Mouse (Mus musculus) cerebellum, adult 9-10 months (tissue): ENCODE results near the gene Ap1m2.
A peak's percentile ranks its signal among the peaks of the same experiment; 100 is the strongest.
"Not testable (repeated sequence)": the region's sequence is repeated elsewhere in the genome, so short reads cannot be mapped to it uniquely, and the experiment has no call there.

Experiments used
- DNase-seq: peaks from one replicate; pipeline ENCODE4 v3.0.0; 2022

Gene Ap1m2

DNA sequence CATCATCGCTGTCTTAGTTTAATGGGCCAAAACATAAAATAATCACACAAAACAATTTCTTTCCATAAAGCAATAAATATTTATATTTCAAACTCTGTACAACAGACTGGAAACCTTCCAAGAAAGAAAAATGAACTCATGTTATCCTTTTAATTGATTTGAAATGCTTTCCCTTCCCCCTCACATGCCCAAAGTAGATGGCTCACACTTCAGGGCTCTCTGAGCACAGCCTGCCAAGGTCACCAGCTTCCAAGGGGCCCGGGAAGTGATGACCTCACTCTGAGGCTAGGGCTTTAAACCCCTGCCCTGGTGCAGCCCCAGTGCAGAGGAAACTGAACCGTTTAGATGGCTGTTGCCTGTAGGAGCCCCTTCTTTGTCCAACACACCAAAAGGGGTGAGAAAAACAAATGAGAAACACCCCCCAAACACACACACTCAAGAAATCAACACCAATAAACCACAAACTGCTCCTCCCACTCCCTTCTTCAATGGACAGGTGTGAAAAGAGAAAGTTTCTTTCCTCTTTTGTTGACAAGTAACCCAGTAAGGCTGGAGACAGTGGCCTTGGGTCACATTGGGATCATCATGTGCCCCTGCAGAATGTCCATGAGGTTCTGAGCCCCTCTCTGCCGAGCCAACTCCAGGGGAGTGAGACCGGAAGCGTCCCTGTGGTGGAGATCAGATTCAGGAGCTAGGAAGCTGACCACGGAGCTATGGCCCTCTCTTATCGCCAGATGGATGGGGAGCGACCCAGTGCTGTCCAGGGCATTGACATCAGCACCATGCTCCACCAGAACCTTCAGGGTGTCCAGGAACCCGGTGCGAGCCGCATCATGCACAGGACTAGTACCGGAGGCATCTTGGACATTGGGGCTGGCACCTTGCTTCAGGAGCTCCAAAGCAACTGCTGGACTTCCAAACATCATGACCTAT is 23.5 kb downstream of the Ap1m2 start:
- DNase-seq = peak; percentile 62

DNA sequence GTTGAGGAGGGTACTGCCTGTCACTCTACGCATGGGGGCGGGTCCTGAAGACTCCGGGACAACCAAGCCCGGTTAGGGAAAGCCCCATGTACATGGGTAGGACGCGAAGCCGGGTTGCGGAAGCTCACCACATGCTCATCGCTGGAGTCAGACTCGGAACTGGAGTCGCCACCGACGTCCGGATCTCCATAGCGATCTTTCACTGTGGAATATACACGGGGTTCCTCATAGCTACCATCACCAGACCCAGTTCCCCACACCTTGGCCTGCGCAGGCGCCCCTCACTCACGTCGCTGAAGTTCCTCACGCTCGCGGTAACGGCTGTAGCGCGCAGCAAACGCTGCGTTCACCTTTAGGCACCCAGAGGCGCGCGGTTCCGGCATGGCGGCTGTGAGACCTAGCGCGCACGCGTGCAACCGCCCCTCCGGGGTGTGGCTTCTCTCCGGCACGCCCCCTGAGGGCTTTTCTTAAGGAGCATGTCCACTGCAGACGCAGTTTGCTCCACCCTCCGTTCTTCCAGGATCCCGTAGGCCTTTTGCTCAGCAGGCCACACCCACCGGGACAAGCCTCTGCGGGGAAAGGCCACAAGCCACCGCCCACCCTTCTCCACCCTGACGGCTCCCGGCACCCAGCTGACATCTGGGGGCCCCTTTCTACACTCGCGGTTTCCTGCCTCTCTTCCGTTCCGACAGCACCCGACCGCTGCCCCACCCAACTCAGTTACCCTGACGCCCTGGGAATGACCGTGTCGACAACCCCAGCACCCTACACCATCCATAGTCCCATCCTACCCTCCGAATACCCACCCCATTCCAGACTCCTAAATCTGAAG is 24.4 kb downstream of the Ap1m2 start, which contains the start of gene Kri1:
Kri1 (minus strand) TSS at position 399 of the 832 bp plus-strand sequence.
- peak; percentile 98 for DNase-seq

DNA sequence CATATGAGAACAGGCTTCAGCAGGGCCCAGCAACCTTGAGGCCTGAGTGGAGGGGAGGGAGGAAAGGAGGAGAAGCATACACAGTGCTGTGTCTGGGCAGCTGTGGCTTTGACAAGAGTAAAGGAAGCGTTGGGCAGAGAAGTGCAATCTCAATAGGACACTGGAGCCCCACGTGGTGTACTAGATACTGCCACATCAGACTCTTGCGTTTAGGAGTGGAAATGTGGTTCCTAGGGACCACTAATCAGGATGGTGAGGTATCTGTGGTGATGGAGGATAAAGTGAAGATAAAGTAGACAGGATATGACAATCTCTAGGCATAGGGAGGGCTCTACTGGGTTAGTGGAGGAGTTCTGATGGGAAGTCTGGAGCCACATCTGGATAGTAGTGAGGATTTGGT is 25.4 kb downstream of the Ap1m2 start:
- DNase-seq = no peak

DNA sequence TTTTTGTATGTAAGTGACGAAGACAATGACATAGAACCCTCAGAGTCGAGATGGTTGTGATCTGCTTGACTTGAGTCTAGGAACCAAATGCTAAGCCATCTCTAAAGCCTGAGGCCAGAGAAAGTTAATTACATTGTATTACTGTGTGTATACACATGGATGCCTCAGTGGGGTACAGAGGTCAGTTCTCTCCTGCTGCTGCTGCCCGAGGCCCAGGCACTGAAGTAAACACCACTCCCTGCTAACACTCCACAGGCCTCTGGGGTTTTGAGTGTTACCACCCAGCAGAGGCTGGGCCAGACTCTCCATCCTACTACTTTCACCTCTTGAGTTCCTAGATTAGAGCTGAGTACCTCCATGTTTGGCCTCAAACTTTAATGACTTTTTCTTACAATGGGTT is 28.1 kb downstream of the Ap1m2 start:
- no peak for DNase-seq

DNA sequence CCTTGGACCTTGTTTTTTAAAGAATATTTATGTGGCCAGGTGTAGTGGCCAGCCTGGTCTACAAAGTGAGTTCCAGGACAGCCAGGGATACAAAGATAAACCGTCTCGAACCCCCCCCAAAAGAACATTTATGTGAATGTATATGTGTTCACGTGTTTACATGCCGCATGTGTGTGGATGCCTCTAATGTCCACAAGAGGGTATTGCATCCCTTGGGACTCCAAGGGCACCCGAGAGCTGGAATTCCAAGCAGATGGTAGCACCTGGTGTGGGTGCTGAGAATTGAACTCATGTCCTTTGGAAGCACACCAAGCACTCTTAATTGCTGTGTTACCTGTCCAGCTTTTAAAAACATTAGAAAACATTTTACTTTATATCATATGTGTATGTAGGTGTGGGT is 28.5 kb downstream of the Ap1m2 start:
- no peak for DNase-seq

DNA sequence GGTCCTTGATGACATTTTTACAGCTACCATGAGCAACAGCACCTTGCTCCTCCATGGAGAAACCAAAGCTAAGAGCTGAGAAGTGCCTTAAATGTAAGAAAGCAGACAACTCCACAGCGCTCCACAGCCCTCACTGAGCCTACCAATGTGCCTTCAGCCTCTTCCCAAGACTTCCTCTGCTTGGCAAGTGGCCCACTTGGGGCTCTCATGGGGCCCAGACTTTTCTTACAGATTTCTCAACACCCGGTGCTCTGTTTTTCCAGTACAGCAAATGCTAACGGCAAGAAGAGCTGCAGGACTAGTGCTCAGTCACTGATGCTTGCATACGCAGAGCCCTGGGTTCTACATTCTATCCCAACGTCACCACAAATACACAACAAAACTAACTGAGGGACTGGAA is 34.4 kb downstream of the Ap1m2 start:
- no peak for DNase-seq

DNA sequence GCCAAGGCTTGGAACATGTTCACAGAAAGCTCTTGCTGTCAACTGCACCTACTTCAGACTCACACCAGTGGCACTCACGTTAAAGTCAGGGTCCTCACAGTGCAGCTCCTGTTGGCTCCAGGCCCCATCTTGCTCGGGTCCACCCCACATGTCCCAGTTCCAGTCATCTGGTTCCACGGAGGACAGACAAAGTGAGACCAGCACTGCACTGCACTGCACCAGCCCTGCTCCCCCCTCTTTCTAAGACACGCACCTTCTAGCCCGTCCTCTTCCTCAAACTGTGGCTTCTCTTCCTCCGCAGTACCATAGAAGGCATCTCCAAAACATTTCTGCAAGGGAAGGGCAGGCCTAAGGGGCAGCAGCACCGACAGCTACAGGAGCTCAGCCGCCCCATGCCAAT is 35.8 kb downstream of the Ap1m2 start:
- DNase-seq = no peak

DNA sequence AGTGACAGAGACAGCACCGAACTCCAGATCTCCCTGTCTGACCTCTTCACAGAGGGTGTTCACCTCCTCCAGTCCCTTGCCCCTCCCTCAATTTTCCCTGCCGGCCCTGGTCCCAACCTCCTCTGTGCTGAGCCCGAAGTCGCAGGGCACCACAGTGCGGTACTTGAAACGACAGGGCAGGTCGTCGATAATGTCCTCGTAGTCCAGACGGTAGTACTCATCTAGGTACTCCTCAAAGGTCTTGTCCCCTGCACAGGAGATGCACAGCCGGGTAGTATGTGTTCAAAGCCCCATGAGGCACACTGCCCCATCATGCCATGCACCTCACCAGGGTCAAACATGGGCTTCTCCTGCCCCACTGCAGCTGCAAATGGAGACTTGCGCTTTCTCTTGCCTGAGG is 36.4 kb downstream of the Ap1m2 start:
- no peak for DNase-seq

DNA sequence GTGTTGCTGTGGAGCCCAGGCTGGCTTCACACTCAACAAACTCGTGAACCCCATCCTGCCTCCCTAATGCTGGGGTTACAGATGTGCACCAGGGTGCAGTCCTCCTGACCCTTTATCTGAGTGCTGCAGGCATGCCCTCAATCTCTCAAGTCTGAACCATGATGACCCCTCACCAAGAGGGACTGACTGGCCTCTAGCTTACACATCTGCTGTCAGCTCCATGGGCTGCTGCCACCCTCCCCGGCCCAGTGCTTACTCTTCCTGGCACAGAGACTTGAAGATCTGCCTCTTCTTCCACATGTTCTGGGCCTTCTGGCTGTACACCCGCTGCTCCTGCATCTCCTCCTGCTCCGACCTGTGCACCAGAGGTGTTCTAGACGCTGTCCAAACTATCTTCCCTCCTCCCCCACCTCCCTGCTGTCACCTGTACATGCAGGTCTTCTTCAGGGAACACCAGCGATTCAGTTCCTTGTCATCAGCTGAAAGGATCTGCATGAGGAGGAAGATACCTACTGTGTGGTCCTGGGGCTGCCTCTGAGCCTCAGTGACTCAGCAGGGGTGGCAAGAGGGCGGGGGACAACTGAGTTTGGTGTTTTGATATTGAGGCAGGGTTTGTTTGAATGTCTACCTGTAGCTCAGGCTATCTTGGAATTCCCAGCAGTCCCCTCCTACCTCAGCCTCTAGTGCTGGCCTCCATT is 37.0 kb downstream of the Ap1m2 start:
- no peak for DNase-seq

DNA sequence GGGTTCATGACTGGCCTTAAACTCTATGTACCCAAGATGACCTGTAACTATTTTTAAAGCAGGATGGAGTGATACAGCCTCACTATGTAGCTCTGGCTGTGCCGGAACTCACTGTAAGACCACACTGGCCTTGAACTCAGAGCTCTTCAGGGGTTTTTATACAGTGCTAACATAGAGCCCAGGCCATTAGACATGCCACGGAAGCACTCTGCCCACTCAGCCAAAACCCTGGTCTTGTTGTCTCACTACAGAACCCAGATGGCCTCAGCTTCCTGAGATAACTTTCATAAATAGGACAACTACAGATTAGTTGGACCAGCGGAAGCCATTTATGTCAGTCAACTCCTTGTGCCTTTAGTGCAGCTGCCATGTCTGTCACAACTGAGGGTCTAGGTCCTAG is 37.8 kb downstream of the Ap1m2 start:
- DNase-seq = no peak

DNA sequence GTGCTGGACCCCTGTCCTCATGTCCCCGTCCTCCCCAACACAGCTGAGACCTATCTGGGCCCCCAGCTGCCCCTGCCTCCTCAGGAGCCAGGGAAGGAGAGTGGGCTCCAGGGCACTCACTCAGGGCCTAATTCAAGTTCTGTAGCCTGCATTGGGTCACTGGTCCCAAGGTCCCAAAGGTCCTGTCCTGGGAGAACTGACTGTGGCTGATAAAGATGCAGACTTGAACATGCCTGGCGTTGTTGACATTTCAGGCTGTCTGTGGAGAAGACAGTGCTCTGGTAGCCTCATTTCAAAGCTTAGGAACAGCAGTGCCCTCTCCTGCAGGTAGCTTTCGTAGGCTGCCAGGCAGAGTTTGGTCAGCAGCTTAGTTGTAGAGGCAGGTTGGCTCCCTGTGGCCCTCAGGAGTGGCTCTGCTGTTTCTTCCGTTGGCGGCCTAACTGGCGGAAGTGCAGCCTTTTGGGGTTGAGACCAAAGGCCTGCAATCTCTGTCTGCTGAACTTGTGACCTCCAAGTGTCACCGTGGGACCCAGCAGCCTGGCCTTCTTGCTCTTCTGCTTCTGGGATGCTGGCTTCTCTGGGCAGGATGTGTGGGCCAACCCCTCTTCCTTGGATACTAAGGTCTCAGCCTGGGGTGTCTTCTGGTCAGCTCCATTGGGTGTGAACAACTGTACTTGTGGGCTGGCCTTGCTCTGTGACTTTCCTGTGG is 38.5 kb downstream of the Ap1m2 start:
- DNase-seq = no peak

DNA sequence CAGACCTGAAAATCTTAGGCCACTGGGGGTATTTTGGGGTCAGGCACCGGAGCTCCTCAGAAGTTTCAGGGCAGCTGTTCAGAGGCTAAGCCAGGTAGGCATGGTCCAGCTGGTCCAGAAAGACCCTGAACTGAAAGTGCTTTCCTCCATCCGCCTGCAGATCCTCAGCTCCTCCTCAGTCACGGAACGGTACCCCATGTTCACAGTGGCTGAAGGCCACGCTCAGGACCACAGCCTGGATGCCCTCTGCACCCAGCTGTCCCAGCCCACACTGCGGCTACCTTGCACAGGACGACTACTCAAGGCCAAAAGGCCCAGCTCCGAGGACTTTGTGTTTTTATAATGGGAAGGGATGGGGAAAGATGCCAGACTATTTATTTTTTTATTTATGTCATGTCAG is 39.0 kb downstream of the Ap1m2 start:
- DNase-seq = no peak

DNA sequence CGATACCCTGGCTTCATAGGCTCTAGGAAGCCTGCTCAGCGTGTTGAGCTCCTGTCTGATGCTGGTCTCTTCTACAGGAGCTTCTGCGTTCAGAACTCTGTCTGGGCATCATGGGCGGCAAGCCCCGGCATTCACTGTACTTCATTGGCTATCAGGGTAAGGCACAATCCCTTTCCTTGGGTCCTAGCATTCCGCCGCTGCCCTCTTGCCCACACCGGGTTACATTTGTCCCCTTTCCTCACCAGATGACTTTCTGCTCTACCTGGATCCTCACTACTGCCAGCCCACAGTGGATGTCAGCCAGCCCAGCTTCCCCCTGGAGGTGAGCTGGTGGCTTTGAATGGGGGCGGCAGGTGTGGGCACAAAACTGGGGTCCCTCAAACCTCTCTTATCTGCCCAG is 39.7 kb downstream of the Ap1m2 start:
- DNase-seq = no peak

DNA sequence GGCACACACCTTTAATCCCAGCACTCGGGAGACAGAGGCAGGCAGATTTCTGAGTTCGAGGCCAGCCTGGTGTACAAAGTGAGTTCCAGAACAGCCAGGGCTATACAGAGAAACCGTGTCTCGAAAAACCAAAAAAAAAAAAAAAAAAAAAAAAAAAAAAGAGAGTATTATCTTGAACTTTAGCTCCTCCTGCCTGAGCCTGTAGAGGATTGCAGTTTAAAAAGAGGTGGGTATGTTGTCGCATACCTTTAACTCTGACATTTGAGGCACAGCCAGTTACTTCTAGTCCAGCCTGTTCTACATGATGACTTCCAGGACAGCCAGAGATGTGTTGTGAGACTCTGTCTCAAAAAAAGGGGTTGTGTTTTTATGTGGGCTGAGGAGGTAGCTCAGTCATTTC is 42.5 kb downstream of the Ap1m2 start:
- not testable (repeated sequence) for DNase-seq

DNA sequence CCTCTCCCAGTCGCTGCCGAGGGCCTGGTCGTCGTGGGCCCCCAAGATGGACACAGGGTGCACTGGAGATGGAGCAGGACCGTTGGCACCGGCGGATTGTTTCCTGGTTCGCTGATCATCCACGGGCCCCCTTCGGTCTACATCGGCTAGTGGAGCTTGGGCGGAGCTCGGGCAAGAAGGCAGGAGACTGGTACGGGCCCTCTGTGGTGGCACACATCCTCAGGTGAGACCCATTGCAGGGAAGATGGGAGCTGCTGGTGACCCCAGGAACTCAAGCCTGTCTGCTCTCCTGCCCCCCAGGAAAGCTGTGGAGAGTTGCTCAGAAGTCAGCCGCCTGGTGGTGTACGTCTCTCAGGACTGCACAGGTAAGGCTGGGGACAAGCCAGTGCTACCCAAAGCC is 43.8 kb downstream of the Ap1m2 start:
- no peak for DNase-seq

DNA sequence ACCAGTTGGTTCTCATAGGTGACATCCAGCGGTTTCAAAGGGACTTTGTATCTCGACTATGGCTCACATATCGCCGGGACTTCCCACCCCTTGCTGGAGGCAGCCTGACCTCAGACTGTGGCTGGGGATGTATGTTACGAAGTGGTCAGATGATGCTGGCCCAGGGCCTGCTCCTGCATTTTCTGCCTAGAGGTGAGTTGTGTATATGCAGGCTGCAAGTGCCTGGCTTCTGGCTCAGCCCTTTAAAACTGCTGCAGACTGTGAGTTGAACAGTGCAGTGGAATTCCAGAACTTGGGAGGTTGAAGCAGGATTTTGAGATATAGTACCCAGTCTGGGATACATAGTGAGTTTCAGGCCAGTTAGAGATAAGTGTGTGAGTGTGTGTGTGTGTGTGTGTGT is 45.2 kb downstream of the Ap1m2 start:
- no peak for DNase-seq

DNA sequence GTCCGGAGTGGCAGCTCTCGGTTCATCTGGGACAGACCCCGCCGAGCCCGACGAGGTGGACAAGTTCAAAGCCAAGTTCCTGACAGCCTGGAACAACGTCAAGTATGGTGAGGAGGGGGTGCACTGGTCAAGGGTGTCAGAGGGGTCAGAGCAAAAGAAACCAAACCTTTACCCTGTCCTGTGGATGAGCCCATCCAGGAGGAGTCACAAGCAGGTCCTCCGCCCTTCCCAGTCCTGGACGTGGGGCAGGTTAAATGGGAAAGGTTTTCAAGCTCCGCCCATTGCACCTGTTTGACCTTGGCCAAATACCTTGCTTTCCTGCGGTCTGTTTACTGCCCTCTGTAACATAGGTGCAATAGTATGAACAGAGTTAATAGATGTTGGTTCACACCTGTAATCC is 46.5 kb downstream of the Ap1m2 start:
- peak; percentile 73 for DNase-seq

DNA sequence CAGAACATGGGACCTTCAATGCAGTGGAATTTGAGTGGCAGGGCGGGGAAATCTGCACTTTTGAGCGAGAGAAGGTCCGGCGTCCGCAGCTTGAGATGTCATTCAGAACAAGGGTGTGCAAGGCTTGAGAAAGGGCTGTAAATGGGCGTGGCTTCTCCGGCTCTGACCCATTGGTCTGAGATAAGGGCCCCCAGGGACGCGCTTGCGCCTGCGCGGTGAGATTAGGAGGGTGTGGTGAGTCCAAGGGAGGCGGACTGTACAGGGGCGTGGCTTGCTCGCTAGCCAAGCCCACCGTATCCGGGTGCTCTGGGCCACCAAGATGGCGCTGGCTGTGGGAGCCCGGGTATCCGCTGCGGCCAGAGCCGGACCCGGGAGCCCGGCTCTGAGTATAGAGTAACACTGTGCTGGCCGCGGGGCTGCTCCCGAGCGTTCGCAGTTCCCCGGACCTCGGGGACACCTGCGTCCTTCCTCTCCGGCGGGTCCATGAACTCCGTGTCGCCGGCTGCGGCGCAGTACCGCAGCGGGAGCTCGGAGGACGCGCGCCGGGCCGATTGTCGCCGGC is 47.1 kb downstream of the Ap1m2 start, which contains the start of gene Atg4d:
Atg4d (plus strand) TSS at position 294 of the 562 bp plus-strand sequence.
- DNase-seq = peak; percentile 99

DNA sequence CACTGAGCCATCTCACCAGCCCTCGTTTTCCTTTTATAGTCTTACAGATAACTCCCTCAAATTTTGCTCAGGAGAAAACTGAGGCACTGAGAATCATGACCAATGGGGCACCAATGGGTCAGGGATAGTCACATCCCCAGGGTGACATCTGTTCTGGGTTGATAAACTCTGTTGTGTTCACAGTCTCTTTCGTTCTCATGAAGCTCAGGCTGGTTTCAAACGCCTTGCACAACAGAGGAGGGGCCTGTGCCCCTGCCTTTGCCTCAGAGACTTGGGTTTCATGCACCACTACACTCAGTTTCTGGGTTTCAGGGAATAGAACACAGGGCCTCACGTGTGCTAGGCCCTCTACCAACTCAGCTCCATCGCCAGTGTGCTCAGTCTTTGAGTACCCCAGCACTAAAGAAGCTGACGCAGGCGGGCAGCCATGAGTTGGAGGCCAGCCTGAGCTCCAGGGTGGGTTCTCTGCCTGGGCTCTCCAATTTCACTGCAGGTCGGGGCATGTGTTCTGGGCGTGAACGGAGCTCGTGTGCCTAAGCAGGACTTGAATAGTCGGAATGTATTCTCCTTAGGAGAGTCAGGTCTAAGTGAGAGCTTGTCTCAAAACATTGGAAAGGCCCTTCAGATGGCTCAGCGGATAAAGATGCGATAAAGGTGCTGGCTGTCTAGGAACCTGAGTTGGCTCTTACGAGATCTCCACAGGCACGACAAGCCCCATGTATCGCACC is 47.7 kb downstream of the Ap1m2 start:
- DNase-seq = no peak

DNA sequence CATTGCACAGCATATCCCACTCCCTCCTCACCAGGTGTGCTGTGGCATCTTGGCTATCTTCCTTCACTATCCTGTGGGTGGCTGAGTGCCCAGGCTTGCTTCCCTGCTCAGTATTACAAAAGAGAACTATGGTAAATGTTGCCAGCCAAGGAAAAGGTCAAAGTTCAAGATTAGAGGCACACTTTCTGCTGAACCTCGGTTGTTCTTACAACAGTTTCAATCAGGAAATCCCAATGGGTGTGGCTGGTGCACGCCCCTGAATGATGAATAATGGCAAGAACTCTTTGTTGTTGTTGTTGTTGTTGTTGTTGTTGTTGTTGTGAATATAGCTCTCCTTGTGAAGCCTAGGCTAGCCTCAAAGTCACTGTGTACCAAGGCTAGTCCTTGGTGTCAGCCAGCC is 50.3 kb downstream of the Ap1m2 start:
- DNase-seq = no peak

DNA sequence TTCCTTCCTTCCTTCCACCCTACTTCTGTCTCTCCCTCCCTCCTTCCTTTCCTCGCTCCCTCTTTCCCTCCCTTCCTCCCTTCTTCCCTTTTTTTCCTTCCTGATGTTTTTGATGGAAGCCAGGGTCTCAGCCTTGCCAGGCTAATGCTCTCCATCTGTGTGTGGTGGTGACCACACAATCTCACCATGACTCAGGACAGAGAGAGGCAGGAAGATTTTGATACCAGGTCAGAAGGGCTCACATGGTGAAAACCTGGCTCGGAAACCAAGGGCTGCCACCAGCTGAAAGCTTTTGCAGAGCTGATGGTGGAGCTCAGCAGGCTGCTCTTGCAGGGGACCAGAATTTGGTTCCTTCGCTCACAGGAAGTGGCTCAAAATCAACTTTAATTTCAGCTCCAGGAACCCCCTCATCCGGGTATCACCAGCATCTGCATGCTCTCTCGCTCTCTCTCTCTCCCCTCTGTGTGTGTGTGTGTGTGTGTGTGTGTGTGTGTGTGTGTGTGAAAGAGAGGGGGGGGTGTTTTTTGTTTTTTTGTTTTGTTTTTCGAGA is 51.6 kb downstream of the Ap1m2 start:
- DNase-seq = no peak
